Mouse (Mus musculus) hindbrain, embryonic 10.5 days (tissue): ENCODE measurements around the gene Cdc25a. TPM values are rescaled to one million over a fixed set of nuclear protein-coding genes. Genes with fewer than 3 reads are reported as not detected.

Source experiments
- DNase-seq: peaks from one replicate; pipeline ENCODE4 v3.0.0-alpha.2; 2017; ENCODE audit warnings: low spot score
- H3K27ac ChIP-seq: fragments of 300-500 bp; sonication (generic); 2 replicates; pipeline ENCODE4 v1.5.1; 2016; ENCODE audit warnings: mild to moderate bottlenecking, moderate library complexity
- H3K27me3 ChIP-seq: fragments of 300-500 bp; sonication (generic); 2 replicates; pipeline ENCODE4 v1.6.1; 2016; ENCODE audit warnings: mild to moderate bottlenecking; ENCODE audit not compliant: poor library complexity, insufficient read depth, severe bottlenecking
- H3K36me3 ChIP-seq: fragments of 300-500 bp; sonication (generic); 2 replicates; pipeline ENCODE4 v1.6.1; 2016; ENCODE audit warnings: mild to moderate bottlenecking, moderate library complexity
- H3K4me1 ChIP-seq: fragments of 300-500 bp; sonication (generic); replicated peaks from 2 replicates; pipeline ENCODE4 v1.6.1; 2016; ENCODE audit warnings: mild to moderate bottlenecking
- H3K4me3 ChIP-seq: fragments of 300-500 bp; sonication (generic); 2 replicates; pipeline ENCODE4 v1.5.1; 2016; ENCODE audit warnings: mild to moderate bottlenecking, moderate library complexity
- H3K9me3 ChIP-seq: fragments of 300-500 bp; sonication (generic); 2 replicates; pipeline ENCODE4 v1.6.1; 2016; ENCODE audit warnings: mild to moderate bottlenecking, moderate library complexity
- WGBS: fragments of 180-500 bp; shearing (Covaris S2); methylation state at CpG from one replicate; pipeline ENCODE4 v1.1.7; 2016; 5-methylcytosine and 5-hydroxymethylcytosine counted together
- polyA plus RNA-seq: library from polyadenylated mRNA; unstranded; fragments of >200 nt; fragmentation: Nextera tagmentation; extraction: Ambion mirVana; gene quantifications from 2 replicates; pipeline ENCODE4 v1.2.1, GENCODE M21; 2016

Cdc25a gene
- polyA plus RNA-seq, 1 experiment from 2014 or later = 36.6 TPM

DNA sequence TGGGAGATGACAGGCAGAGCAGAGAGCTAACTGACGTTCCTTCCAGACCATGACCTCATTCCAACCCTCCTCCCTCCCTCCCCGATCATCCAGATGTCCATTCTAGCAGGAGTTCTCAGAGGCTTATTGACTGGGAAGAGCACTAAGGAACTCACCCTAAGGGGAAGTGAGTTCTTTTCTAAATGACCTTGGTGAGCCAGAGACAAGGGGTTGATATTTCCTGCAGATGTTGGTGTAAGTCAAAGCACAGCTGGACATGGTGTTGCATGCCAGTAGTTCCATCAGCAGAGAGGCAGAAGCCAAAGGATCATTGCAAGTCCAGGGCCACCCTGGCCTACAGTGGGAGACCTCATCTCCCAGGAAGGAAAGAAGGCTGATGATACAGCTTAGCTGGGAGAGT lies 22.6 kb downstream of the Cdc25a start:
- DNase-seq = no peak
- Histone ChIP-seq H3K9me3 (no peaks in the 10 kb centered on the region), H3K27me3 (no peaks in the 10 kb centered on the region), H3K4me1 (peaks cover 13% of the 10 kb centered on the region), H3K36me3 (peaks cover 37% of the 10 kb centered on the region), H3K4me3 (no peak overlapping the region), H3K27ac (no peak overlapping the region)
- WGBS = 60% methylated on average over 2 of the region's 2 CpGs

DNA sequence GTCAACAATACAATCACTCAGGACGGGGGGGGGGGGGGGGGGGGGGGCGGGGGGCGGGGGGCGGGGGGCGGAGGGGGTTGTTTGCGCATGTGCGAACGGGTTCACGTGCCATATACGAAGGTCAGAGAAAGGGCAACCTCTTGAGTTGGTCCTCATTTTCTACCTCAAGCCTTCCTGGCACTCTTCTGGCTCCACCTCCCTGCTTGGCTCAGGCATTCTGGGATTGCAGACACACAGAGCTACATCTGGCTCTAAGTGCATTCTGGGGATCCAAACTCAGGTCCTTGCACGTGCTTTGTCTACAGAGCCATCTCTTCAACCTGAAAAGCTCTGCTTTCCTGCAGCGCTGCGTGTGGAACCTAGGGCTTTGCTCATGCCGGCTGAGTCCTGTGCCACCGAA lies 24.0 kb downstream of the Cdc25a start:
- H3K4me3 ChIP-seq = no peak overlapping the region
- no peak overlapping the region for H3K27ac ChIP-seq
- no peaks in the 10 kb centered on the region for H3K9me3 ChIP-seq
- peaks cover 23% of the 10 kb centered on the region for H3K36me3 ChIP-seq
- H3K4me1 ChIP-seq = peaks cover 10% of the 10 kb centered on the region
- no peak for DNase-seq
- no peaks in the 10 kb centered on the region for H3K27me3 ChIP-seq
- WGBS = 63% methylated on average over 12 of the region's 15 CpGs

DNA sequence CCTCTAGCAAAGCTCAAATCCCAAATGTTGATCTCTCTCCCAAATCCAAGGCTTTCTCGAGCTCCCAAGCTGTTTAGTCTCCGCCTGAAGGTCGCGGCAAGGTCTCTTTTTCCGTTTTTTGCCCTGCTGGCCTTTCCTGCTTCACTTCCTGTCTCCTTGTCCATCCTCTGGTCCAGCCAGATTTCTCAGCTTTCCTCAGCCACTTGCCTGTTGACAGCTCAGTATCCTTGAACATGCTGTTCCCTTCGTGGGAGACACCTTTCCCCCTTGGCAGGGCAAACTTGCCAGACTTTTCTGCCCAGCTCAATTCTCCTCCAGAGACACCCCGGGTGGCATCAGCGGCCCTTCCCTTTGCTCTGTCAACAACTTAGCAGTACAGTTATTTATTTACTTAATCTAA lies 24.4 kb downstream of the Cdc25a start:
- no peak overlapping the region for H3K4me3 ChIP-seq
- 72% methylated on average over 8 of the region's 8 CpGs for WGBS
- H3K4me1 ChIP-seq = peaks cover 6% of the 10 kb centered on the region
- H3K36me3 ChIP-seq = peaks cover 19% of the 10 kb centered on the region
- no peak overlapping the region for H3K27ac ChIP-seq
- H3K27me3 ChIP-seq = no peaks in the 10 kb centered on the region
- H3K9me3 ChIP-seq = no peaks in the 10 kb centered on the region
- DNase-seq = no peak

DNA sequence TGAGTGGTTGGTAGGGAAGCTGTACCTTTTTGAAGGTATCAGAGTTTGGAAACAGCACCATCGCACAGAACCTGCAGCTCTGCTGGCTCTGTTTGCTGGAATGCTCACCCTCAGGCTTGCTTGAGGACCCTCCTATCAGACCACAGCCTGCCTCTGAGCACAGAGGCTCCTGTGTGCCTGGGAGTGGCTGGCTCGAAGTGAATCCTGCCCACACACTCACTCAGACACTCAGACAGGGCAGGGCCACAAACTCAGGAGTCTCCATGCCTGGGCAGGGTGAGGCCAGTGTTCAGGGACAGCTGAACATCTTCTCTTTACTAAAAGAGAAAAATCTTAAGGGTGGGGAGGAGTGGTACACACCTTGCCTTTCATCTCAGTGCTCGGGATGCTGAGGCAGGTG lies 25.2 kb downstream of the Cdc25a start:
- DNase-seq = no peak
- 90% methylated on average over 3 of the region's 3 CpGs for WGBS
- Histone ChIP-seq H3K36me3 (peaks cover 11% of the 10 kb centered on the region), H3K9me3 (no peaks in the 10 kb centered on the region), H3K4me1 (peaks cover 3% of the 10 kb centered on the region; the same call in 1 of the 2 replicates), H3K27me3 (no peaks in the 10 kb centered on the region), H3K4me3 (no peak overlapping the region), H3K27ac (no peak overlapping the region)

DNA sequence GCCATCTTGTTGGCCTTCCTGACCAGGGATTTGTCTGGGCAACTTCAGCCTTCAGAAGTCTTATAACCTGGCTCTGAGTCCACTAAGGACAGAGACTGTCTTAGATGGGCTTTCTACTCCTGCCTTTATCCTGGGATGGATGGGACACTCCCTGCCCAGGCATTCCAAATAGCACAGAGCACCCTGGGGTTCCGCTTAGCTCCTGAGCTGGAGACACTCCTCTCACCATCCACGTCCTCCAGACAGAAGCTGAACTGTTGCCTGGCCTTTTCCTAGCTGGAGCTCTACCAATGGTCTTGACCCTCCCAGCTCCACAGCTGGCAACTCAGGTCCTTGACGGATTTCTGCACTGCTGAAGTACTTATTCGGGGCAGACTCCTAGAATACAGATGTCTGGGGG lies 26.9 kb downstream of the Cdc25a start:
- H3K36me3 ChIP-seq = no peaks in the 10 kb centered on the region
- peaks cover 3% of the 10 kb centered on the region; the same call in 1 of the 2 replicates for H3K4me1 ChIP-seq
- no peak overlapping the region for H3K27ac ChIP-seq
- no peaks in the 10 kb centered on the region for H3K9me3 ChIP-seq
- 65% methylated on average over 4 of the region's 4 CpGs for WGBS
- H3K27me3 ChIP-seq = no peaks in the 10 kb centered on the region
- no peak for DNase-seq
- no peak overlapping the region for H3K4me3 ChIP-seq

DNA sequence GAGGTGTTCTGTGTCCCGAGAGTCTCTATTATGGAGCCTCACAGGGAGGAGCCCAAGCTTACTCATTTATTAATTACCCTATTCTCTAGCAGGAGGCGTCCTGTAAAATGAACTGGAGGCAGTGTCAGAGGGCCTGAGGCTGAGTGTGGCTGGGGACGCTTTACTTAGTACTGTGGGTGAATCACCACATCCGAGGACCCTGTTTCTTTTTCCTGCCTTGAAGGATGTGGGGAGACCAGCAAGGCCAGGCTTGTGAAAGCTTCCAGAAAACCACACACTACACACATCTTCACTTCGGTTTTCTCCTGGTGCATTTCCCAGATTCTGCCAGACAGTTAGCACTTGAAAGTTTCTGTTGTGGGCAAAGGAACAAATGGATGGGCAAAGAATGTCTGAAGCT lies 27.4 kb downstream of the Cdc25a start:
- DNase-seq = no peak
- Histone ChIP-seq H3K4me3 (no peak overlapping the region), H3K27me3 (no peaks in the 10 kb centered on the region), H3K36me3 (no peaks in the 10 kb centered on the region), H3K4me1 (peaks cover 8% of the 10 kb centered on the region), H3K9me3 (no peaks in the 10 kb centered on the region), H3K27ac (no peak overlapping the region)
- WGBS = 73% methylated on average over 5 of the region's 5 CpGs

DNA sequence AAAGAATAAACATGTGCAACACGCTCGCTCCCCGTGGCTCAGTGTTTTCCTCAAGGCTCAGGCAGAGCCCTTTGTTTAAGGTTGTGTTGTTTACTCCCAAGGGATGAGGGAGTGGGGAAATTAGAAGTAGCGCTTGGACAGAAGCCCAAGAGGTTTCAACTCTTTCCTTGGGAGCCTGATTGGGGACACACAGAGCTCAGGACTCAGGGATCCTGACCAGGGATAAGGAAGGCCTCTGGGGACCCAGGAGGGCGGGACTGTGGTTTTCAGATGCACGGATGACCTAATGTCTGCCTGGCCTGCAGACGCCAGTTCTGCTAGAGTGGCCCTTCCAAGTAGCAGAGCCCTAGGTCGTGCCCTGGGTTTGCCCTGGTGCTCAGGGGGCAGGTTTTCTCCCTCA lies 31.9 kb downstream of the Cdc25a start:
- no peaks in the 10 kb centered on the region for H3K36me3 ChIP-seq
- peaks cover 8% of the 10 kb centered on the region; the same call in 1 of the 2 replicates for H3K4me1 ChIP-seq
- H3K27me3 ChIP-seq = no peaks in the 10 kb centered on the region
- H3K27ac ChIP-seq = no peak overlapping the region
- DNase-seq = no peak
- 61% methylated on average over 8 of the region's 8 CpGs for WGBS
- H3K4me3 ChIP-seq = no peak overlapping the region
- no peaks in the 10 kb centered on the region for H3K9me3 ChIP-seq

DNA sequence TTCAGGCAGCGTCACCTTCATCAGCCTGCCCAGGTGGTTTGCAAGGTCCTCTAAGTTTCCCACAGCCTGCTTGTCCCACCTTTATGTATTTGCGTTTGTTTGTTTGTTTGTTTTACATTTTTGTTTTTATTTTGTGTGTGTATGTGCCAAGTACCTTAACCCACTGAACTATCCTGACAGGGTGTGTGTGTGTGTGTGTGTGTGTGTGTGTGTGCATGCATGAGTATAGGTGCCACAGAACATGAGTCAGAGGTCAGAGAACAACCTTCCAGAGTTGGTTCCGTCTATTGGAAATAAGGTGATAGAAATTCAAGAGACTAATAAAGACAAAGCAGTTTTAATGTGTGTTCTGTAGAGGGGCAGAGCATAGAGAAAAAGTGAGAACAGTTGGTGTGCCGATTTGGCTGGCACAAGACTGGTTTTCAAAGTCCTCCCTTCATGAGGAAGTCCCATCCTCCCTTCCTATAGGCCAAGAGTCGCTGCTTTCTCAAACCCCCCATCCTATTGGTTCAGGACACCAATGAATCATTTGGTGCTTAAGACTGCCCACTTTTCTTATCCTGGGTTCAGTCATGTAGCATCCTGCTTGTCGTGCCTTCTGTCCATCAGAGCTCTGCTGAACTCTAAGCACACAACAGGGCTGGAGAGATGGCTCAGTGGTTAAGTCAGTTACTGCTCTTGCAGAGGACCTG lies 32.5 kb downstream of the Cdc25a start:
- peaks cover 5% of the 10 kb centered on the region; the same call in 1 of the 2 replicates for H3K4me1 ChIP-seq
- 81% methylated on average over 6 of the region's 6 CpGs for WGBS

DNA sequence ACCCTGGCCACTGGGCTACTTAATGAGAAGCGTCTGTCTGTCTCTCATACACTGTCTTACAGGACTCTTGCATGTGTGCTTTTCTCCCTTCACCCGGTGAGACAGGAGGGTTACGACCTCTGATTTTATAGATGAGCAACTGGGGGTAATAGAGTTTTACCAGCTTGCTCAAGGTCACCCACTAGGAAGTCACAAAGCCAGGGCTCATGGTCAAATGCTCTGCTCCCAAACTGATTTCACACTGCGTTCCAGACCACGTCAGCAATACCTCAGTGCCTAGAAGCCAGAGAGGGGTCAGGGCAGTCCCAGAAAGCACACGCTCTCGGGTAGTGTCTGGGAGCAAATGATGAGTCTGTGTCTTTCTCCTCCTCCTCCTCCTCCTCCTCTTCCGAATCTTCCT lies 33.7 kb downstream of the Cdc25a start:
- H3K4me1 ChIP-seq = peaks cover 5% of the 10 kb centered on the region; the same call in 1 of the 2 replicates
- no peak overlapping the region for H3K4me3 ChIP-seq
- 69% methylated on average over 8 of the region's 8 CpGs for WGBS
- no peaks in the 10 kb centered on the region for H3K9me3 ChIP-seq
- no peaks in the 10 kb centered on the region for H3K36me3 ChIP-seq
- no peak for DNase-seq
- H3K27me3 ChIP-seq = no peaks in the 10 kb centered on the region
- H3K27ac ChIP-seq = no peak overlapping the region

More for the DNA sequence above, 32.5 kb downstream of the Cdc25a start:
- no peaks in the 10 kb centered on the region for H3K36me3 ChIP-seq
- no peak for DNase-seq
- no peak overlapping the region for H3K4me3 ChIP-seq
- no peaks in the 10 kb centered on the region for H3K9me3 ChIP-seq
- no peaks in the 10 kb centered on the region for H3K27me3 ChIP-seq
- H3K27ac ChIP-seq = no peak overlapping the region

DNA sequence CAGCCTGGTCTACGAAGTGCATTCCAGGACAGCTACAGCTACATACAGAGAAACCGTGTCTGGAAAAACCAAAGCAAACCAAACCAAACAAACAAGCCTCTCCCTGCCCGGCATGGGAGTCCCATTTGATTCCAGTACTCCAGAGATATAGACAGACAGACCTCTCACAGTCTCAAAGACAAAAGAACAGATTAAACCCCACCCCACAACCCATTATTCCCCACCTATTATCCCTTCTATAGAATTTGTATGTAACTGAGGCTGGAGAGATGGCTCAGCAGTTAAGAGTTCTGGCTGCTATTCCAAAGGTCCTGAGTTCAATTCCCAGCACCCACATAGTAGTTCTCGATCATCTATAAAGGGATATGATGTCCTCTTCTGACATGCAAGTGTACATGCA lies 34.5 kb downstream of the Cdc25a start:
- no peaks in the 10 kb centered on the region for H3K27me3 ChIP-seq
- no peak overlapping the region for H3K27ac ChIP-seq
- peaks cover 5% of the 10 kb centered on the region; the same call in 1 of the 2 replicates for H3K4me1 ChIP-seq
- H3K9me3 ChIP-seq = no peaks in the 10 kb centered on the region
- no peak overlapping the region for H3K4me3 ChIP-seq
- DNase-seq = no peak
- WGBS = 90% methylated on average over 4 of the region's 4 CpGs
- H3K36me3 ChIP-seq = no peaks in the 10 kb centered on the region

DNA sequence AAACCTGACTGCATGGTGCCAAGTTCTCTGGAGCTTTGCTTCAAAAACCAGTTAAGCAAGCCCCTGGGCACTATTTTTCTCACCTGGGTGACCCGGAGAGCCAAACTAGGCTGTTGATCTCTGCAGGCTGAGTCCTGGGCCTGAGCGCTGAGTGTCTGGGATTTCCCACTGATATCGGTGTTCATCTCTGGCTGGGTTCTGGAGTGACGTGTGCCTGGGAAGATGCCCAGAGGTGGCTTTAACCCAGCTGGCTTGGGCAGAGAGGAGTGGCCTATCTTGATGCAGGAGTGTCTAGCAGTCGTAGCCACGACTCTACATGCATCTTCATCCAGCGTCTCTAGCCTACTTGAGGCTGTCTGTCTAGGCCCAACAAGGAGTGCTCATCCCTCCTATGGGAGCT lies 36.4 kb downstream of the Cdc25a start:
- Histone ChIP-seq H3K9me3 (no peaks in the 10 kb centered on the region), H3K27ac (no peak overlapping the region), H3K36me3 (no peaks in the 10 kb centered on the region), H3K4me3 (no peak overlapping the region), H3K4me1 (peaks cover 5% of the 10 kb centered on the region; the same call in 1 of the 2 replicates), H3K27me3 (no peaks in the 10 kb centered on the region)
- DNase-seq = no peak
- WGBS = 90% methylated on average over 7 of the region's 7 CpGs

DNA sequence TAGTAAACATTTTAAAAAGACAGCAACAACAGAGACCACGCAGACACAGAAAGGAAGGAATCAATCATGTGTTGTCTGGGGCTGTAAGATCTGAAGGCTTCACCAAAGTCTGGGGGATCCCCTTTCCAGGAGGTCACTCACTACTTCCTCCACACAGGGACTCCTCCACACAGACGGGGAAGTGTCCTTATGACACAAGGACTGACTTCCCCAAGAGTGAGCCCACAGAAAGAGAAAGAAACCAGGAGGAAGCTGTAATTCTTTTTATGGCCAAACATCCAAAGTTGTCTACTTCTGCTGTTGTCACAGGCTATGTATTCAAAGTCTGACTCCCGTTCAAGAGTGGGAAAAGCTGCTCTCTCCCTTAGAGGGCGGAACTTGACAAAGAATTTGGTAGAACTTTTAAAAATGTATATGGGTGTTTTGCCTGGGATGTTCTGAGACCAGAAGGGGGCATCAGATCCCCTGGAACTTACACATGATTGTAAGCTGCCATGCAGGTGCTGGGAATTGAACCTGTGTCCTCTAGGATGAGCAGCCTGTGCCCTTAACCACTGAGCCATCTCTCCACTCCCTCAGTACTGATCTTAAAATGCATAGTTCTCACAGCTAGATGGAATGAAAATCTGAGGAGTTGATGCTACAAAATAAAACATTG lies 39.0 kb downstream of the Cdc25a start:
- no peaks in the 10 kb centered on the region for H3K36me3 ChIP-seq
- 74% methylated on average over 4 of the region's 4 CpGs for WGBS
- H3K9me3 ChIP-seq = no peaks in the 10 kb centered on the region
- H3K27me3 ChIP-seq = no peaks in the 10 kb centered on the region
- no peak overlapping the region for H3K4me3 ChIP-seq
- DNase-seq = no peak
- no peak overlapping the region for H3K27ac ChIP-seq
- no peaks in the 10 kb centered on the region for H3K4me1 ChIP-seq

DNA sequence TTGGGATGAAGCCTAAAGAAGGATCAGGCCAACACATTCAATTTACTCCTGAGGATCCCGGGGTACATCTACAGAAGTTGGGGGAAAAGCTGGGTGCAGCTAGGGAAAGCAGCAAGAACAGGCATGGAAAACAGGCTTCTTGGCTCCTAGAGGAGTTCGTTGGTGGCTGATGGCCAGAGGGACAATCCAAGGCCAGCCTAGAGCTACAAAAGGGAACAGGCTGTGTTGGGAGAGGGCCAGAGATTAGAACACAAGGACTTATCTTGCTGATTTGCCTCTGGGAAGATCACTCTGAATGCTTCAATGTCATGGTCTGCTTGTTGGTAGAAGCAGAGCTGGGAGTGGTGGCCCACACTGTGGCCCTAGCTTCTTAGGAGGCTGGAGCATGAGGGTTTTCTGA lies 42.6 kb downstream of the Cdc25a start:
- DNase-seq = no peak
- H3K4me3 ChIP-seq = no peak overlapping the region
- no peaks in the 10 kb centered on the region for H3K27me3 ChIP-seq
- H3K9me3 ChIP-seq = no peaks in the 10 kb centered on the region
- WGBS = 93% methylated on average over 2 of the region's 2 CpGs
- no peak overlapping the region for H3K27ac ChIP-seq
- no peaks in the 10 kb centered on the region for H3K36me3 ChIP-seq
- H3K4me1 ChIP-seq = no peaks in the 10 kb centered on the region
